Mouse (Mus musculus) thymus, postnatal 4 days (tissue): Measurements from ENCODE around the gene Rcor1.

ENCODE experiments used
- DNase-seq: peaks from one replicate; pipeline ENCODE4 v3.0.0; 2021

Gene Rcor1

DNA sequence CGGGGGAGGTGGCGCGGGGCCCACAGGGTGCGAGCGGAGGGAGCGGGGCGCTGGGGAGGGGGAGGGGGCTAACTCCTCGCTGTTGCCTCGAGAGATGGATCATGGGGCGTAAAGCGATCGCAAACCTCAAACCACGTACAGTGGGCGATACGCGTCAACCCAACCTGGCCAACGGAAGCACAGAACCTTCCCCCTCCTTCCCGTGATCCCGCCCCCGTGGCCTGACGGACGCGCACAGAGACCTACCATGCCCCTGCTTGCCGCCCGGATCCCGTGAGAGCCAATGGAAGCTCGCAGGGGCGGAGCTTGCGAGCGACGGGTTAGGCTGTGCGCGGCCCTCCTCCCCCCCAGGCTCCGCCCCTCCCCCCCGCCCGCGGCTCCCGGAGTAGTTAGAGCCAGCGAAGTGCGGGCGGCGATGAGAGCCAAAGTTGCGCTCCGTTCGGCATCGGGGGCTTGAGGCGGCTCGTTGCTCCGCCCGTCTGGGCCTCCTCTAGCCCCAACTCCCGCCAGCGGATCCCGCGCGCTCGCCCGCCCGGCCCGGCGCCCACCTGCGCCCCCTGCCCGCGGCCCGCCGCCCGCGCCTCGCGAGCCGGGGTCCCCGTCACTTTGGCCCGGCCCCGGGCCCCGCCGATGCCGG is at the start of gene Rcor1:
Rcor1 (plus strand) TSS at position 376 of the 637 bp plus-strand sequence.
- DNase-seq = peak; percentile 99

DNA sequence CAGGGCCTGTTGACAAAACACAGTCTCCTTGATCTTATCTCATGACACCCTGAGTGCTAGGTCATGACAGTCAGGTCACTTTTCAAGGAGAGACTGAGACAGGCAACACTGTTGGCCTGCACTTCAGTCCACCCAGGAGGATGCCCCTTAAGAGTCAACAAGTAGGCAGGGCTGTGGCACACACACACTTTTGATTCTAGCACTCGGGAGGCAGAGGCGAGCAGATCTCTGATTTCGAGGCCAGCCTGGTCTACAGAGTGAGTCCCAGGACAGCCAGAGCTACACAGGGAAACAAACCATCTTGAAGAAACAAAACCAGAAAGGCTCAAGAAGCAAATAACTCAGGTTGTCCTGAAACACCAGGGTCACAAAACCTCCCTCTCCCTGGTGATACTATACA is 49.7 kb upstream of the Rcor1 start:
- DNase-seq = no peak

DNA sequence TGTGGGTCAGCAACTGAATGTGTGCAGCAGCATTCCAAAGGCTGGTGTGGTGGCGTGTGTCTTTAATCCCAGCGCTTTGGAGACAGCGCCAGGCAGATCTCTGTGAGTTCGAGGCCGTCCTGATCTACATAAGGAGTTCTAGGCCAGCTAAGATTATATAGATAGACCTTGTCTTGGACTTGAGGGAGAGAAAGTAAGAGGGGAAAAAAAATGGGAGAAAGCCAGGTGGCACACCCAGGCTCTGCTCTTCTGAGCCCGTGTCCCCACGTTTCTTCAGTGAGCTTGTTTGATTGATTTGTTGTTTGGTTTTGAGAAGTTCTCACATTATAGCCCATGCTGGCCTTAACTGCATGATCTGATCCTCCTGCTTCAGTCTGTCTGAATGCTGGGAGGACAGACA is 48.7 kb upstream of the Rcor1 start:
- no peak for DNase-seq

DNA sequence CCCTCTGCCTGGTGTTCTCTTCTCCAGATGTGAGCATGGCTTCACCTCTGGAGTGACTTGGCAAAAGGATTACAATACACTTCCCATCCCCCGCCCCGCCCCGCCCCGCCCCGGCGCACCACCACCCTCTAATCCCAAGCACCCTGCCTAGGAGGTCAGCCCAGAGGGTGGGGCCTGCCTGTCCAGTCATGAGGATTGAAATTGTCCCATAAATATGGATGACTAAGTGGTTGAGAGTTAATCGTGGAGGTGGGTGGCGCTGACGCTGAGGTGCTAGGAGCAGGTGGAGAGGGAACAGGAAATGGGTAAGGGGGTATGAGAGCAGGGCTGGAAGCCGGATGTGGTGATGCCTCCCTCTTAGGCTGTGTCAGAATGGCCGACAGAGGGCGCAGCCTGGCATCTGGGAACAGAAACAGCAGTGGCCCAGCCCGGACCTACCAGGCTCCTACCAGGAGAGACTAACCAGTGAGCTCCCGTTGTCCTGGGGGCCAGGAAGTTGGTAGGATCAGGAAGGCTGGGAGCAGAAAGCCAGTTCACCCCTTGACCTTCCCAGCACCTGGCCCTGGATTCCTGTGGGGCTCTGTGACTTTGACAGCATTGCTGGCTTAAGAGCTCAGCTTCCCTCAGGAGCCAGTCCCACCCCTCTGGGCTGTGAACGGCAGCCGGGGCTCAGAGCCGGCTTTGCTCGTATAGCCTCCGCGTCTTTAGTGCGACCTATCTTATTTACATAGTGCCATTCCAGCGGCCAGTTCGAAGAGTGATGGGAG is 47.6 kb upstream of the Rcor1 start:
- DNase-seq = peak; percentile 92

DNA sequence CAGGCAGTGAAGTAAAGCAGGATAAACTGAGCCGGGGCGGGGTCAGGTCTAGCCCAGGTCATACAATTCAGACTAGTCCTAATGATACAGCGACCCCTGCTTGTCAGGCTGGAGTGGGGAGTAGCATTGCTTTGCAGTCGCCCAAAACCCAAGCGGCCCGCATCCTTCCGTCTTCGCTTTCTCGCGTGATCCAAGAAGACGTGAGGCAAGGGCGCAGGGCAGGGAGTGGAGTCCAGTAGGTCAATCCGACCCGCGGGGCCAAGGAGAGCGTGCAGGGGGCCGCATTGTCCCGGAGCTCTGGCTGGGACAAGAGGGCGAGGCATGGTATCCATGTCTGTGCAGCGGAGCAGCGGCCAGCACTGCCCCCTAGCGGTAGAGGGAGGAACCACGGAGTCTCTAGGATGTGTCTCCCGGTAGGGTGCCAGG is 47.0 kb upstream of the Rcor1 start:
- peak; percentile 96 for DNase-seq

DNA sequence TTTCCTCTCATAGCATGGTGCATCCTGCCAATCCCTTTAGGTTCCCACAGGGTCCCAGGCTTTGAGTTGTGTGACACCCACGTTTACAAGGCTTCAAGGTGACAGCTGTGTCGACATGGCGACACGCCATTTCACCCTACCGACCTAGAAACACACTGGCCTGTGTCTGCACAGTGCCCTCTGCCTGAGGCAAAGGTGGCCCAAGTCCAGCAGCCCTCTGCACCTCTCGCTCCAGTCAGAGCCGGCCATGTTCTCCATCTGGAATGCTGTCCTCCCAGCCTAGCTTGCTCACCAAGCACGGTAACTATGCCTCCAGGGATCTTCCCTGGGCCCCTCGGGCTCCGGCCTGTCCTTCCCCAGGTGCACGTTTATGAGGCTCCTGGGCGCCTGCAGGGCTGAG is 46.4 kb upstream of the Rcor1 start:
- DNase-seq = peak; percentile 26

DNA sequence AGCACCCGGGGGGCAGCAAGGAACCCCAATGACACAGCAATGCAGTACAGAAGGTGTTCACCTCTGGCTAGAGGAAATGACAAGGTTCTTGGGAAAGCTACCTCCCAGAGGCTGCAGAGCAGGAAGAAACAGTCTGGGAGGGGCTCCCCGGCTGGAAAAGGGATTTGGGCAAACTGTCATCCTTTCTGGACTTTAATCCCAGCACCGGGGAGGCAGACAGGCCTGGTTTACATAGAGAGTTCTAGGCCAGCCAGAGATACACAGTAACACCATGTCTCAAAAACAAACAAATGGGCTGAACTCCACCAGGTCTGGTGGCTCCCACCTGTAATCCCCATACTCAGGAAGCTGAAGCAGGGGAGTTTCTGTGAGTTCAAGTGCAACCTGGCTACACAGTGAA is 45.9 kb upstream of the Rcor1 start:
- DNase-seq = no peak

DNA sequence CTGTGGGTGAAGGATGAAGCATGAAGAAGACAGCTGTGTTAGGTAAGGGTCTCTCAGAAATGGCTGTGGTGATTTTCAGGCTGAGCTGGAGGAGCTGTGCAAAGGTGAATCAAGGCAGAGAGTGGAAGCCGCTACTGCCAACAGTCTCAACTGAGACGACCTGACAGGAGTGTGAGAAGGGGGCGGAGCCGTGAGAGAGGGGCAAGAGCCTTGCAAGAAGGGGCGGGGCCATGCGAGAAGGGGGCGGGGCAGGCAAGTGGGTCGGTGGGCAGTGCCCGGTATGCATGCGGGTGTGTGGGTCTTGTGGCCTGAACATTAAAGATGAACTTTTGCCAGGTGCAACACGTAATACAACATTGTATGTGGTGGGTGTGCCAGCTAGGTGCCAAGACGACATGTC is 44.5 kb upstream of the Rcor1 start:
- peak; percentile 32 for DNase-seq

DNA sequence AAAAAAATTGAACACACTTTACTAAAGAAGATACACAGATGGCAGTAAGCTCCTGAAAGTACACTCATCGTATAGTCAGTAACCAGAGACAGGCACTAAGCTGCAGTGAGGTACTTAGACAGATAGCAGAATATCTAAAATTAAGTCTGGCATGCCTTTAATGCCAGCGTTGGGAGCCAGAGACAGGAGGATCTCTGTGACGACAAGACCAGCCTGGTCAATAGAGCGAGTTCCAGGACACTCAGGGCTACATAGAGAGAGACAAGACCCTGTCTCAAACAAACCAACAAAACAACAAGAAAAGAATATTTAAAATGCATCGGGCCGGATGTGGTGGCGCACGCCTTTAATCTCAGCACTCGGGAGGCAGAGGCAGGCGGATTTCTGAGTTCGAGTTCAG is 41.1 kb upstream of the Rcor1 start:
- no peak for DNase-seq

DNA sequence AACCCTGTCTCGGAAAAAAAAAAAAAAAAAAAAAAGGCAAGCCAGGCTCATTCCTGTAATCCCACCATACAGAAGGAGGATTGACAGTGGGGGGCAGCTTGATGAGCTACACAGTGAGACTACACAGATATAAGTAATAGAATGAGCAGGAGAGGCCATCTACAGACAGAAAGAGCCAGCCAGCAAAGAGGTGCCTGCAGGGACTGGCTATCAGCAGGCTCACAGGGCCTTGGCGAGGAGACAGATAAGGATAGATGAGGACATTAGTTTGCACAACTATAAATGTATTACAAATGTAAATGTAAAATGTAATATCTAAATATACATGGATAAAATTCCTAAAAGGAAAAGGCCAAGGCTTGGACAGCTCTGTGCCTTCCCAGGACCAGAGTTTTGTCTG is 39.3 kb upstream of the Rcor1 start:
- DNase-seq = no peak

DNA sequence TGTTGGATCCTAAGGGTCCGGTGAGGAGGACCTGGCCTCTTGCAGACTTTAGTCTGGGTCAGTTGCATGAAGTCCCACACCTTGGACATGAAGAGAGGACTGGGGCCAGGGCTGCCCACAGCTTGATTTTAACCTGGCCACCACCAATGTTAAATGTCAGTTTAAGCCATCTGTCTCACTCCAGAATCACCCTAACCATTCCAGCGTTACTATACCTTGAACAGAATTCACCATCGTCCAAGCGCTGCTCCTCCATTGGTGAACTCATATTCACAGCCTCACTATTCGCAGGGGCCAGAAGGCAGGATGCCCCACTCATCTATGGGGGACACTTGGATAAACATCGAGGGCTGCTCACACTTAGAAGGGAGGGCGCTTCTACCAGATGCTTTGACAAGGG is 38.2 kb upstream of the Rcor1 start:
- DNase-seq = no peak

DNA sequence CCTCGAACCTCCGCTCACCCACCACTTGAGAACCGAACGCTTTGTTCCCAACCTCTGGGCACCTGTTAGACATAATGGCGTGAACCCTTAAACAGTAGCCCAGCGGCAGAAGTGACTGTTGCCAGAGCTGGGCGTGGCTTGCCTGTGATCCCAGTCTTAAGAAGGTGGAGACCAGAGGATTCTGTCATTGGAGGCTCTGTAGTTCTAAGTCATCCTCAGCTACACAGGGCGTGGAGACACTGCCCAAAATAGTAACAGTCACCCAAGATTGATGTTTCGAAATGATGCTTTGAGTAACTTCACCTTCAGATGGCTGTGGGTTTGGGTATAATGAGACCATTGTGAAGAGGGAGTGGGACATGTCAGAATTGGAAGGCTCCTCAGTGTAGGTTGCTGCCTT is 35.0 kb upstream of the Rcor1 start:
- no peak for DNase-seq

DNA sequence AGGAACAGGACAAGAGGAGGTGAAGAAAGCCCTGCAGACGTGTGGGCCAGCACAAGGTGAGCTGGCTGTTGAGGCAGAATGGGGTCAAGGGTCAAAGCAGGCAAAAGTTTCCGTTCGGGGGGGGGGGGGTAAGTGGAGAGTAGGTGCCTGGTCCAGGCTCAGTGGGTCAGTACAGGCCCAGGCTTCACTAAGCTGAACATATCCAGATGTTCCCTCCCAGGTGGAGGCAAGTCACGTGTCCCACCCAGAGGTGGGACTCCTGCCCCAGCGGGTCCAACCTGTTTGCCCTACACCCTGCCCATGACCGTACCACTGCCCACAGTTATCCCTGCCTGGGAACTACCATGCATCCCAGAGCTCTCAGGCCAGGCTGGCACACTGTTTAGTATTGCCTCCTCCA is 33.3 kb upstream of the Rcor1 start:
- no peak for DNase-seq

DNA sequence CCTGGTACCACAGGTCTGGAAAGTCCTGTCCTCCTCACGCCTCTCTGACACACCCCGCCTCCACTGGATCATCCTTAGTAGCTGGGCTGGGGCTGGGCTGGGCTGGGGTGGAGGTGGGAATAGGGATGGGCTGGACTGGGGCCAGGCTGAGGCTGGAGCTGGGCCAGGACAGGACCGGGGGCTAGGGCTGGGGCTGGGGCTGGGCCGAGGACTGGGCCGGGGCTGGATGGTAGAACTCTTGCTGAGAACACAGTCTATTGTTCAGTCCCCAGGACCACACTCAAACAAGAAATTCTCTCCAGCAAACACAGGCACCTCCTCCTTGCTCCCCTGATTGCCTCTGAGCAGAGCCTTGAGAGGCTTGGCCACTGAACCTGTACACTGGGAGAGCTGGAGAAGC is 32.8 kb upstream of the Rcor1 start:
- DNase-seq = no peak

DNA sequence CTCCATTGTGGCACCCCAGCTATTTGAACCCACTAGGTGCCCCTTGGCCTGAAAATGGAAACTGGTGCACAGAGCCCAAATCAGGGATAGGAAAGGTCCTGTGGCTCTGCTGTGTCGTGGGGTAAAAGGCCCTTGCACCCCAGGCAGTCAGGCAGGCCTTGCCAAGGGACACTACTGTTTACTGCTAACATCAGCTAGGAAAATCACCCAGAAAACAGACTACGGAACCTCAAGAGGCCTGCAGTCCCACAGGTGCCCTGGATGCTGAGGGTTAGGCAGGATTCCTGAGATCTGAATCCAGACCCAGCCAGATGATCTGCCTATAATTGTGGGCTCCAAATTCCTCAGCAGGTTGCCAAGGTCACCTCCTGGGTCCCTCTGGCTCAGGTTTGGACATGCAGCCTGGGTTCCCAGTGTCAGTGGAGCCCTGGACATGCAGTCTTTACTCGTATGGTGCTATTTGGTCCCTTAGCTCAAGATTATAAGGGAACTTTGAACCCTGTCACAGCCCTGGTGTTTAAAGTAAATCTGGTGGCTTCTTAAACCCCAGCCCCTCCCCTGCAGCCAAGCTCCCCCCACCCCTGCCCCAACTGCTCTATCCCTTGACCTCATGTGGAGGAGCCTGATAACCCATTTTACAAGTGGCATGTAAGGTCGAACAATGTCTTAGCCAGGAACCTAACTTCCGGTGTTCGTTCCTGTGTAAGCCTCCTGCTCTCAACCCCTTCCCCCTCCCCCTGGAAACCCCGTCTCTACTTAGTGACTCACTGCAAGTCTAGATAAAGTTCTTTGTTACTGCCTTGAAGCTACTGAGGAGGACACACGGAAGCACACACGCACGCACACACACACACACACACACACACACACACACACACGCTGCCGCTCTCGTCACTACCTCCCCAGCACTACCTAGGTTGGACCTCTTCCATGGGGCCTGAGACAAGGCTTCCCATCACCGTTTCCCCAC is 31.7 kb upstream of the Rcor1 start:
- peak; percentile 71 for DNase-seq

DNA sequence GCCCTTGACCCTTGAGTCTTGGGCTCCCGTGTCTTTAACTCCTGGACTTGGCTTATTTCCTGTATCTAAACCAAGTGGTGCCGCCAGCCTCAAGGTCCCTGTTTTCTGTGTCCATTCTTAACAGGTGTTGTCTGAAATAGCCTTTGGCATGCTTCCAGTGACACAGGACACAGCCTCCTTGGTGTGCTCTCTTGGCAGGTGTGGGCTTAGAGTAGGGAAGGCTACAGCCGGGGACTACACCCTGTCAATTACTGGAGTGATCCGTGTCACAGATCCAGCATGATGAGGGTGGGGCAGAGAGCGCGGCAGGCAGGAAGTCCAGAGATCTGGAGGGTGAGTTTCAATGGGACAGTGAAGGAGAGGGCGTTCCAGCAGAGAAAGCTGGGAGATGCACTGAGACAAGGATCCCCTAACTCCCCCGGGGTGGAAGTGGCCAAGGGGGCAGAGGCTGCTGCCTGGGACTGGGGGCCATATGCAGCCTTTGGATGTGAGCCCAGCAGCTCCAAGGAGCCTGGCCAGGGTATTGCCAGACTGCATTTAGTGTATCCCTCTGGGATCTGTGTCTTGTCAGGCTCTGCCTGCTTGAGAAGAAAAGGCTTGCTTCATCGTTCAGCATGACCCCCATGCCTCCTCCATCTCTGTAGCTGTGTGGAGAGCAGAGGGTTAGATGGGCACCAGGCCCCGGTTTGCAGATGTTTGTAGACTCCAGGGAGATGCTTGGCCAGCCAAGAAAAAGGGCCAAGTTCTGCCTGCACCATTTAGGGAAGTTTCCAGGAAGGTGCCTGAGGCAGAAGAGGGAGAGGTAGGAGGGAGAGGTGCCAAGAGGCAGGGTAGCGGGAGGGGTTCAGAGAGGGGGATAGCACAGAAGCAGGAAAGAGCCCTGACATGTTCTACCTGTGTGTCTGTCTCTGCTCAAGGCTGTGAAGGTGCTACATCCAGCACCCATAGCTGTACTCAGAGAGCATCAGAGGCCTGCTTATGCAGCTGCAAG is 30.4 kb upstream of the Rcor1 start:
- no peak for DNase-seq

DNA sequence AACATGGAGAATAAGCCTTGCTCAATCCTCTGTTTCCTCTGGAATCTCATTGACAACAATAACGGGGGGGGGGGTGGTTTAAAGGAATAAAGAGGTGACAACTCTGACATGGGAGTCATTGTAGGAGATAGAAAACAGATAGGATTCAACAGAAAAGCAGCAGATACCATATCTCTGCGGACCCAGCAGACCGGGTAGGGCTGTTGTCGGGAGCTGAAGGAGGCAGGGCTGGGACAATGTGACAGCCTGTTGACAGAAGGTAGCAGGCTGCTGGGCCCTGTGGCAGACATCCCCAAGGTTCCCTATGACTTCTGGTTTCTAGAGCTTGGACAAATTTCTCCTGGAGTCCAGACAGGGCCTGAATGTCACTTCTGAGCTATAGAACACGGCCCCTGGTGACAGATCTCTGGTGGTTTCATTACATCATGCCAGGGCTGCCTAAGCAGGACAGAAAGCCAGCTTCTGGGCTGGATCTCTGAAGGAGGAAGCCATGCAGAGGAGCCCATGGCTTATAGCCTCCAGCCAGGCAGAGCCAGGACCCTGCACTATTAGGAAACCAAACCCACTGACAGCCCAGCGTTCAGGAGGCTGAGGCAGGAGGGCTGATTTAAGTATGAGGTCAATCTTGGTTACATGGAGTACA is 29.4 kb upstream of the Rcor1 start:
- DNase-seq = no peak

DNA sequence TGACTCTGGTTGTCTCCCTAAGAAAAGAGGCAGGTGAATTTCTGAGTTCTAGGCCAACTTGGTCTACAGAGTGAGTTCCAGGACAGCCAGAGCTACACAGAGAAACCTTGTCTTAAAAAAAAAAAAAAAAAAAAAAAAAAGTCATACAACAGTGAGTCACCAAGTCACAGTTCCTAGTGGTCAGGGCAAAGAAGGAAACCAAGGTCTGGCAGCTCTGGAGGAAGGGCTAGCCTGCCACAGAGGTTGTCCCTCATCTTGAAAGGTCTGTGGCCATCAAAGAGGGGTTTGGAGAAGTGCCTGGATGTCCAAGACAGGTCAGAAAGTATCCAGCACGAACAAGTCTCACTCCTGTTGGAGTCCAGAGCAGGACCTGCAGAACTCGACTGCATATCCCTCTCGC is 22.3 kb upstream of the Rcor1 start:
- DNase-seq = no peak

DNA sequence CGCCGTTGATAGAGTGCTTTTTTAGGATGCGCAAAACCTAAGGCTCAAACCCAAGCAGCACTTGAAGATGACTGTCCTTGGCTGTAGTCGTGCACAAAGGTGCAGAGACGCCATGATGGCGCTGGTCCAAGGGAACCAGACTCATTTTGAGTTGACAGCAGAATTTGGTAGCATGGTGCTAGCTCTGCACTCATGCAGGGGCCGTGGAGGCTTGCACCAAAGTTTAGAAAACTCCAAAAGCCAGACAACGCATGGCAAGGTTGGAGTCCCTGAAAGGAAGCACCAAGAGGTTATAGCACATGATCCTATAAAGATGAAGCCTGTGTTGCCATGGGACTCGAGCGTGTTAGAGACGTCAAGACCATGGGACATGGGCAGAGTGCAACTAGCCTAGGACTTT is 21.1 kb upstream of the Rcor1 start:
- DNase-seq = no peak

DNA sequence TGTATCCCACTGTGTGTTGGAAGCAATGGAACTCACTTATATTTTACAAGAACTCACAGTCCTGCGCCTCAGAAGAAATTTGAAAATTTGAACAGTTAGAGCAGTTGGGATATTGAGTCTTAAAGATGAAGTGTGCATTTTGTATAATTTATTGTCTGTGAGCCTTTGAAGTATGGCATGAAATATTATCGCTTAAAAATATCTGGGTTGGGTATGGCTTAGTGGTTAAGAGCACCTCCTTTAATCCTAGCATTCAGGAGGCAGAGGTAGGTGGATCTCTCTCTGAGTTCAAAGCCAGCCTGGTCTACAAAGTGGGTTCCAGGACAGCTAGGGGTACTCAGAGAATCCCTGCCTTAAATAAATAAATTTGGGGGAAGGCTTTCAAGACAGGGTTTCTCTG is 20.1 kb upstream of the Rcor1 start:
- no peak for DNase-seq

DNA sequence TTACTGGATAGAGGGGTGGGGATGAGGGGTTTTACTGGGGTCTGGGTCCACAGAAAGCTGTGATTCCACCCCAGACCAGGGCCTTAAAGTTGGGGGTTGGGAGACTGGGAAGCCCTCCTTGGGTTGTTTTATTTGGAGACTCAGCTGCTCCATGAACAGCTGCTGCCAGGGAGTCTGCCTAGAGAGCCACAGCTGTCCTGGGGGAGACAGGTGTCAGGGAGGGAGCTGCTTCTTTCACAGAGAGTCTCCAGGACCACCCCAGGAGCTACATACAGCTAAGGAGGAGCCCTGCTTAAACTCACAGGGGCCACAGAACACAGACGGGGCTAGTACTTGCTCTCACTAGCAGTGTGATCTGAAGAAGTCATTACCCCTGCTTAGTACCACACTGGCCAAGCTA is 18.0 kb upstream of the Rcor1 start:
- no peak for DNase-seq

DNA sequence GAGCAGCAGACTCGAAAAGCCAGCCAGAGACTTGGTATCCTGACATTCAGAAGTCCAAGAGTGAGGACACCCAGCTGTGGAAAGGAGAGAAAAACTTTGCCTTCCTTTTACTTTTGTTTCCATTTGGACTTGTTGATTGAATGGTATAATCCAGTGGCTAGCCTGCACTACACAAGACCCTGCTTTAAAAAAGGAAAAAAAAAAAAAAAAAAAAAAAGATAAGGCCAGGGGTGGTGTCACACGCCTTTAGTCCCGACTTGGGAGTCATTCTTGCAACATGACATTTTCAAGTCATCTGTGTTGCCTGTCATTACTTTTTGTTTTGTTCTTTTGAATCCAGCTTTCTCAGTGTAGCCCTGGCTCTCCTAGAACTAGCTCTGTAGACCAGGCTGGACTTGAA is 17.6 kb upstream of the Rcor1 start:
- DNase-seq = no peak
